Mouse (Mus musculus): Measurements from ENCODE around the gene Cryba2. TPM values are rescaled to one million over a fixed set of nuclear protein-coding genes. Genes with fewer than 3 reads are reported as not detected.

Cryba2 gene
- polyA plus RNA-seq, 1 experiment from 2014 or later = not detected

MicroRNAs encoded within 50 kb of the gene (microRNA counts, 519-probe panel; counts per million panel counts)
- microRNA mmu-miR-375 = 32.2 counts per million

Small RNAs within 50 kb of the gene (microRNA-seq; reads per million reads assigned to microRNA genes)
- 141 reads per million, percentile 66 among the genes with 10 or more reads in this experiment for gene Mir375 (ENCODE audit: borderline number of aligned reads)

Other genes starting within 250 kb of the Cryba2 start
- 15.8 and 21.4 TPM in 2 replicates for gene Ttll4, start 231.4 kb downstream of the Cryba2 start, polyA plus RNA-seq (2014; fragmentation: Nextera tagmentation; extraction: Ambion mirVana)
- 14.3 and 15.2 TPM in 2 replicates for gene Cyp27a1, start 179.6 kb downstream of the Cryba2 start, polyA plus RNA-seq (2014; fragmentation: Nextera tagmentation; extraction: Ambion mirVana)
- gene Prkag3, start 143.9 kb downstream of the Cryba2 start, polyA plus RNA-seq (2014; fragmentation: Nextera tagmentation; extraction: Ambion mirVana) = 5.5 and 5.7 TPM in 2 replicates
- 0.46 and 0.68 TPM in 2 replicates for gene Wnt6, start 121.3 kb downstream of the Cryba2 start, polyA plus RNA-seq (2014; fragmentation: Nextera tagmentation; extraction: Ambion mirVana)
- not detected in 2 replicates for gene Wnt10a, start 101.6 kb downstream of the Cryba2 start, polyA plus RNA-seq (2014; fragmentation: Nextera tagmentation; extraction: Ambion mirVana)
- 0.30 and 0.48 TPM in 2 replicates for gene Cdk5r2, start 38.2 kb downstream of the Cryba2 start, polyA plus RNA-seq (2014; fragmentation: Nextera tagmentation; extraction: Ambion mirVana)
- gene Fev, start 7.7 kb downstream of the Cryba2 start, polyA plus RNA-seq (2014; fragmentation: Nextera tagmentation; extraction: Ambion mirVana) = 1.4 and 4.1 TPM in 2 replicates
- gene Cfap65, start 42.5 kb upstream of the Cryba2 start, polyA plus RNA-seq (2014; fragmentation: Nextera tagmentation; extraction: Ambion mirVana) = not detected in 2 replicates
- gene Ihh, start 58.5 kb upstream of the Cryba2 start, polyA plus RNA-seq (2014; fragmentation: Nextera tagmentation; extraction: Ambion mirVana) = 0.16 and 0.17 TPM in 2 replicates
- 7.6 and 8.5 TPM in 2 replicates for gene Nhej1, start 232.1 kb upstream of the Cryba2 start, polyA plus RNA-seq (2014; fragmentation: Nextera tagmentation; extraction: Ambion mirVana)
- 0.20 TPM in 1 of 2 replicates, not detected in the other for gene Slc23a3, start 240.7 kb upstream of the Cryba2 start, polyA plus RNA-seq (2014; fragmentation: Nextera tagmentation; extraction: Ambion mirVana)
- gene Cnppd1, start 249.6 kb upstream of the Cryba2 start, polyA plus RNA-seq (2014; fragmentation: Nextera tagmentation; extraction: Ambion mirVana) = 31.6 and 31.8 TPM in 2 replicates
- gene Retreg2, start 249.6 kb upstream of the Cryba2 start, polyA plus RNA-seq (2014; fragmentation: Nextera tagmentation; extraction: Ambion mirVana) = 31.9 and 37.7 TPM in 2 replicates

All from heart, embryonic 11.5 days (tissue).